Mouse (Mus musculus) MEL (cell line): ENCODE results near the gene Cnfn. TPM values are rescaled to one million over a fixed set of nuclear protein-coding genes. Genes with fewer than 3 reads are reported as not detected.

Source experiments
- DNase-seq: peaks from one replicate; pipeline ENCODE4 v3.0.0; 2011; ENCODE audit warnings: low read depth, low spot score
- H3K27ac ChIP-seq: 2 replicates; pipeline ENCODE4 v1.5.1; 2012; ENCODE audit warnings: low read depth, mild to moderate bottlenecking, control low read depth, low read length, moderate library complexity; ENCODE audit not compliant: control insufficient read depth
- H3K27me3 ChIP-seq, 2 experiments: fragments of 150-350 bp in 1 of 2; sonication (generic) in 1 of 2; 2 replicates each; pipeline ENCODE4 v1.6.1; 2012; ENCODE audit warnings: low read length in 2 of 2, mild to moderate bottlenecking in 2 of 2, improper control_type of control experiment in 1 of 2, moderate library complexity in 1 of 2; ENCODE audit not compliant: insufficient read depth in 2 of 2, control insufficient read depth in 1 of 2
- H3K36me3 ChIP-seq, 2 experiments: 2 replicates each; pipeline ENCODE4 v1.6.1; 2012 to 2014; ENCODE audit warnings: low read length in 2 of 2, improper control_type of control experiment in 1 of 2, inconsistent platforms in 1 of 2, mild to moderate bottlenecking in 1 of 2; ENCODE audit not compliant: insufficient read depth in 2 of 2, control insufficient read depth in 1 of 2
- H3K4me1 ChIP-seq, 2 experiments: fragments of 150-350 bp in 1 of 2; sonication (generic) in 1 of 2; 2 replicates each; pipeline ENCODE4 v1.6.1; 2012; ENCODE audit warnings: low read length in 2 of 2, improper control_type of control experiment in 1 of 2, mild to moderate bottlenecking in 1 of 2; ENCODE audit not compliant: insufficient read depth in 2 of 2, control insufficient read depth in 1 of 2
- H3K4me3 ChIP-seq, 2 experiments: fragments of 150-350 bp in 1 of 2; sonication (generic) in 1 of 2; 2 replicates each; pipeline ENCODE4 v1.5.1; 2012; ENCODE audit warnings: low read depth in 2 of 2, low read length in 2 of 2, mild to moderate bottlenecking in 2 of 2, moderate library complexity in 2 of 2, control low read depth in 1 of 2, improper control_type of control experiment in 1 of 2; ENCODE audit not compliant: control insufficient read depth in 1 of 2, insufficient read depth in 1 of 2
- H3K79me2 ChIP-seq: 2 replicates; pipeline ENCODE4 v1.6.1; 2012; ENCODE audit warnings: mild to moderate bottlenecking, low read length, moderate library complexity; ENCODE audit not compliant: control insufficient read depth, poor library complexity, insufficient read depth
- H3K9ac ChIP-seq: 2 replicates; pipeline ENCODE4 v1.6.1; 2012; ENCODE audit warnings: low read depth, mild to moderate bottlenecking, control low read depth, low read length, moderate library complexity; ENCODE audit not compliant: control insufficient read depth, poor library complexity, severe bottlenecking
- H3K9me3 ChIP-seq: fragments of 150-350 bp; sonication (generic); replicated peaks from 2 replicates; pipeline ENCODE4 v1.6.1; 2012; ENCODE audit warnings: mild to moderate bottlenecking, low read length, improper control_type of control experiment, moderate library complexity; ENCODE audit not compliant: insufficient read depth
- BHLHE40 ChIP-seq: IDR thresholded peaks from 2 replicates; pipeline ENCODE4 v1.6.1; 2012; ENCODE audit warnings: low read depth, mild to moderate bottlenecking, inconsistent platforms, low read length, improper control_type of control experiment, borderline replicate concordance
- CHD1 ChIP-seq: IDR thresholded peaks from 2 replicates; pipeline ENCODE4 v1.6.1; 2012; ENCODE audit warnings: low read depth, mild to moderate bottlenecking, inconsistent platforms, low read length, improper control_type of control experiment
- CHD2 ChIP-seq: IDR thresholded peaks from 2 replicates; pipeline ENCODE4 v1.6.1; 2011; ENCODE audit warnings: low read length, improper control_type of control experiment
- CTCF ChIP-seq, 3 experiments: IDR thresholded peaks in 2 of 3; conservative IDR thresholded peaks in 1 of 3; 2 replicates each; pipeline ENCODE4 v1.5.1; 2011 to 2012; ENCODE audit warnings: low read length in 3 of 3, low read depth in 2 of 3, mild to moderate bottlenecking in 2 of 3, improper control_type of control experiment in 1 of 3, inconsistent platforms in 1 of 3, mixed read lengths in 1 of 3, moderate library complexity in 1 of 3; ENCODE audit not compliant: control insufficient read depth in 1 of 3, insufficient read depth in 1 of 3, poor library complexity in 1 of 3, severe bottlenecking in 1 of 3
- ETS1 ChIP-seq: IDR thresholded peaks from 2 replicates; pipeline ENCODE4 v1.6.1; 2012; ENCODE audit warnings: low read depth, mild to moderate bottlenecking, inconsistent platforms, low read length, improper control_type of control experiment, moderate library complexity
- GABPA ChIP-seq: IDR thresholded peaks from 2 replicates; pipeline ENCODE4 v1.6.1; 2012; ENCODE audit warnings: low read depth, mild to moderate bottlenecking, inconsistent platforms, low read length, improper control_type of control experiment, moderate library complexity
- GATA1 ChIP-seq: IDR thresholded peaks from 2 replicates; pipeline ENCODE4 v1.6.1; 2011; ENCODE audit warnings: low read depth, low read length, improper control_type of control experiment
- HCFC1 ChIP-seq: IDR thresholded peaks from 2 replicates; pipeline ENCODE4 v1.6.1; 2012; ENCODE audit warnings: low read depth, mild to moderate bottlenecking, inconsistent platforms, low read length, improper control_type of control experiment, moderate library complexity
- MAX ChIP-seq: IDR thresholded peaks from 2 replicates; pipeline ENCODE4 v1.6.1; 2011; ENCODE audit warnings: low read length, improper control_type of control experiment
- MAZ ChIP-seq: IDR thresholded peaks from 2 replicates; pipeline ENCODE4 v1.6.1; 2012; ENCODE audit warnings: low read depth, mild to moderate bottlenecking, inconsistent platforms, low read length, improper control_type of control experiment
- MEF2A ChIP-seq: IDR thresholded peaks from 2 replicates; pipeline ENCODE4 v1.6.1; 2014; ENCODE audit warnings: low read depth, mild to moderate bottlenecking, inconsistent platforms, low read length, improper control_type of control experiment; ENCODE audit not compliant: poor library complexity, insufficient replicate concordance, severe bottlenecking; ENCODE audit errors: extremely low read depth
- MXI1 ChIP-seq: IDR thresholded peaks from 2 replicates; pipeline ENCODE4 v1.6.1; 2011; ENCODE audit warnings: mild to moderate bottlenecking, low read depth, low read length, improper control_type of control experiment
- POLR2A ChIP-seq, 2 experiments: IDR thresholded peaks; 2 replicates each; pipeline ENCODE4 v1.6.1; 2011 to 2012; ENCODE audit warnings: low read length in 2 of 2, mild to moderate bottlenecking in 2 of 2, control low read depth in 1 of 2, improper control_type of control experiment in 1 of 2, low read depth in 1 of 2, moderate library complexity in 1 of 2; ENCODE audit not compliant: control insufficient read depth in 1 of 2, insufficient read depth in 1 of 2, poor library complexity in 1 of 2
- POLR2AphosphoS2 ChIP-seq: IDR thresholded peaks from 2 replicates; pipeline ENCODE4 v1.6.1; 2011; ENCODE audit warnings: low read length, improper control_type of control experiment
- SMC3 ChIP-seq: IDR thresholded peaks from 2 replicates; pipeline ENCODE4 v1.6.1; 2011; ENCODE audit warnings: low read depth, low read length, improper control_type of control experiment
- TCF12 ChIP-seq: IDR thresholded peaks from 2 replicates; pipeline ENCODE4 v1.6.1; 2014; ENCODE audit warnings: low read depth, mild to moderate bottlenecking, inconsistent platforms, low read length, improper control_type of control experiment, moderate library complexity
- USF1 ChIP-seq: IDR thresholded peaks from 2 replicates; pipeline ENCODE4 v1.6.1; 2014; ENCODE audit warnings: low read depth, mild to moderate bottlenecking, inconsistent platforms, low read length, improper control_type of control experiment, moderate library complexity
- USF2 ChIP-seq, 2 experiments: IDR thresholded peaks; 2 replicates each; pipeline ENCODE4 v1.6.1; 2011 to 2012; ENCODE audit warnings: improper control_type of control experiment in 2 of 2, low read length in 2 of 2, borderline replicate concordance in 1 of 2, inconsistent platforms in 1 of 2, low read depth in 1 of 2, mild to moderate bottlenecking in 1 of 2; ENCODE audit not compliant: insufficient read depth in 1 of 2
- ZMIZ1 ChIP-seq: IDR thresholded peaks from 2 replicates; pipeline ENCODE4 v1.6.1; 2012; ENCODE audit warnings: low read depth, mild to moderate bottlenecking, inconsistent platforms, low read length, improper control_type of control experiment, moderate library complexity
- ZNF384 ChIP-seq: IDR thresholded peaks from 2 replicates; pipeline ENCODE4 v1.6.1; 2012; ENCODE audit warnings: low read depth, mild to moderate bottlenecking, inconsistent platforms, low read length, improper control_type of control experiment
- polyA plus RNA-seq, 2 experiments: library from polyadenylated mRNA; stranded (reverse) in 1 of 2; unstranded in 1 of 2; fragments of >175 nt in 1 of 2; fragments of >200 nt in 1 of 2; gene quantifications; 2 replicates each; pipeline versions ENCODE4 v1.2.1 to v1.2.4; 2012; ENCODE audit warnings: low replicate concordance in 2 of 2, low read depth in 1 of 2; ENCODE audit not compliant: insufficient read length in 2 of 2, insufficient read depth in 1 of 2, missing spikeins in 1 of 2
- total RNA-seq: library from RNA; depleted of rRNA; stranded (reverse); fragments of 300-350 nt; gene quantifications from 2 replicates; pipeline ENCODE4 v1.2.3, GENCODE M21; 2012

The Cnfn gene
- total and polyA plus RNA-seq, 3 experiments = not detected

DNA sequence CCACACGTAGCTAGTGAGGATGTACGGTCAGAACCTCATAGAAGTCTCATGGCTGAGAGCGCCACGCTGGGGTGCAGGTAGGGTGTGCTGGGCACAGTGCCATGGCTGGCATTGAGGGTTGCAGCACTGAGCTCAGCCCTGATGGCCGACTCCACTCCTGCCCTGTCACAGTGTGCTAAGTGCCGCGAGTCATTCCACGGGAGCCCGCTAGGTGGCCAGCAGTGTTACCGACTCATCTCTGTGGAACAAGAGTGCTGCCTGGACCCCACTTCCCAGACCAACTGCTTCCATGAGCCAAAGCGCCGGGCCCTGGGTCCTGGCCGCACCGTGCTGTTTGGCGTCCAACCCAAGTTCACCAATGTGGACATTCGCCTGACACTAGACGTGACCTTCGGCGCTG, 6.4 kb downstream of the Cnfn start:
- H3K9me3 ChIP-seq = no peaks in the 10 kb centered on the region
- TF ChIP-seq ZMIZ1 (no peak), CTCF (IDR thresholded peaks at IDR 0.05 in 2 of 3, conservative IDR thresholded peaks at IDR 0.05 in 1 of 3; ENCODE audit: control insufficient read depth in 1 of 3, insufficient read depth in 1 of 3, low read depth in 2 of 3, low read length in 3 of 3, poor library complexity in 1 of 3, severe bottlenecking in 1 of 3) (0 out of 6 replicates have a peak, but pooled peaks of 1 of the 3 experiments have one; percentile 4)
- H3K27me3 ChIP-seq = no peaks in the 10 kb centered on the region
- H3K9ac ChIP-seq = no peak overlapping the region
- H3K27ac ChIP-seq = no peak overlapping the region
- no peaks in the 10 kb centered on the region for H3K4me1 ChIP-seq
- H3K36me3 ChIP-seq = no peaks in the 10 kb centered on the region
- DNase-seq = no peak
- no peak overlapping the region for H3K4me3 ChIP-seq
- H3K79me2 ChIP-seq = no peaks in the 10 kb centered on the region

DNA sequence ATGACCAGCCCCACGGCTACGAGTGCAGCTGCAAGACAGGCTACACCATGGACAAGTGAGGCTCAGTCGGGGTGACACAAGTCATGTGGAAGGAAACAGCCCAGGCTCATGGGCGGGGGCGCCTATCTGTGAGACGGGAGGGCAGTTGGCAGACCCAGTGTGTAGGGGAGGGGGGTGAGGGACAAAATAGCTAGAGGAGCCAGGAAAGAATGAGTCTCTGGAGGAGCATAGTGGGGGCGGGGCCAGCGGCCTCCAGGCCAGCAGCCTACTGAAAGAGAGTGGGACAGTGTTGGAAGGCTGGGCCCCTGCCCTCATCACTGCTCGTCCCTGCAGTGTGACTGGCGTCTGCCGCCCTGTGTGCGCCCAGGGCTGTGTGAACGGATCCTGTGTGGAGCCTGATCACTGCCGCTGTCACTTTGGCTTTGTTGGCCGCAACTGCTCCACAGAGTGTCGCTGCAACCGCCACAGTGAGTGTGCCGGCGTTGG, 10.8 kb downstream of the Cnfn start:
- no peak overlapping the region for H3K27ac ChIP-seq
- H3K4me3 ChIP-seq = no peak overlapping the region
- no peaks in the 10 kb centered on the region for H3K27me3 ChIP-seq
- no peak for DNase-seq
- no peaks in the 10 kb centered on the region for H3K79me2 ChIP-seq
- H3K9me3 ChIP-seq = no peaks in the 10 kb centered on the region
- no peaks in the 10 kb centered on the region for H3K36me3 ChIP-seq
- no peak overlapping the region for H3K9ac ChIP-seq
- no peak for TF ChIP-seq CHD2
- no peak for TF ChIP-seq USF2 (IDR thresholded peaks at IDR 0.05; ENCODE audit: borderline replicate concordance in 1 of 2, insufficient read depth in 1 of 2, low read depth in 1 of 2, low read length in 2 of 2)
- no peak for TF ChIP-seq MXI1
- TF ChIP-seq BHLHE40 = no peak
- TF ChIP-seq ETS1 = no peak
- TF ChIP-seq USF1 = no peak
- TF ChIP-seq POLR2AphosphoS2 = no peak
- no peak for TF ChIP-seq MAZ
- TF ChIP-seq GABPA = no peak
- TF ChIP-seq GATA1 = no peak
- TF ChIP-seq, all 39 proteins: peak for 0
- H3K4me1 ChIP-seq = no peaks in the 10 kb centered on the region

DNA sequence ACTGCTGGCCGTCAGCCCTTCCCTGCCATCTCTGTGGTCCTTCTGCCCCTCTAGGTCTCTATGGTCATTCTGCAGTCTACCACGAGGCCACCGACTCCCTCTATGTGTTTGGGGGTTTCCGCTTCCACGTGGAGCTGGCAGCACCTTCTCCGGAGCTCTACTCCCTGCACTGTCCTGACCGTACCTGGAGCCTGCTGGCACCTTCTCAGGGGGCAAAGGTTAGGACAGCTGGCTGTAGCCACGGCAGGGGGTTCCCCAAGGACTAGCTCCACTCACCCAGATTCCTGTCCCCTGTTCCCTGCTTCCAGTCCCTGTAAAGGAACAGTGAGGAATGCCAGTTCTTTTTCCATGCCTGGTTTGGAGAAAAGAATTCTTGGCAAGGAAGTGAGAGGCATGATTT, 20.7 kb downstream of the Cnfn start:
- no peak overlapping the region for H3K4me3 ChIP-seq
- no peaks in the 10 kb centered on the region for H3K27me3 ChIP-seq
- DNase-seq = no peak
- no peaks in the 10 kb centered on the region for H3K4me1 ChIP-seq
- TF ChIP-seq GABPA (no peak), POLR2A (IDR thresholded peaks at IDR 0.05; ENCODE audit: control insufficient read depth in 1 of 2, insufficient read depth in 1 of 2, low read depth in 1 of 2, low read length in 2 of 2, poor library complexity in 1 of 2) (no peak), CHD1 (no peak), POLR2AphosphoS2 (no peak), MEF2A (no peak), CTCF (IDR thresholded peaks at IDR 0.05 in 2 of 3, conservative IDR thresholded peaks at IDR 0.05 in 1 of 3; ENCODE audit: control insufficient read depth in 1 of 3, insufficient read depth in 1 of 3, low read depth in 2 of 3, low read length in 3 of 3, poor library complexity in 1 of 3, severe bottlenecking in 1 of 3) (no peak), SMC3 (no peak), ZNF384 (no peak), HCFC1 (no peak), MXI1 (no peak), ETS1 (no peak), BHLHE40 (no peak), TCF12 (no peak), MAX (no peak), CHD2 (no peak), USF2 (IDR thresholded peaks at IDR 0.05; ENCODE audit: borderline replicate concordance in 1 of 2, insufficient read depth in 1 of 2, low read depth in 1 of 2, low read length in 2 of 2) (no peak)
- H3K9me3 ChIP-seq = no peaks in the 10 kb centered on the region
- peaks cover 0 to under 1% of the 10 kb centered on the region in 2 experiments; a peak in 2 of 4 replicates for H3K36me3 ChIP-seq
- H3K27ac ChIP-seq = no peak overlapping the region
- no peak overlapping the region for H3K9ac ChIP-seq
- no peaks in the 10 kb centered on the region for H3K79me2 ChIP-seq
